Mouse (Mus musculus) cortical plate, adult 2 months (tissue): ENCODE data around the gene Olfr446. TPM values are rescaled to one million over a fixed set of nuclear protein-coding genes. Genes with fewer than 3 reads are reported as not detected.

Experiments used
- H3K27ac ChIP-seq: fragments of 200-500 bp; 2 replicates; pipeline ENCODE4 v1.5.1; 2012; ENCODE audit warnings: low read length, control low read depth, inconsistent platforms; ENCODE audit not compliant: insufficient read depth
- H3K4me1 ChIP-seq: fragments of 200-500 bp; 2 replicates; pipeline ENCODE4 v1.6.1; 2011; ENCODE audit warnings: low read length; ENCODE audit not compliant: control insufficient read depth, insufficient read depth
- H3K4me3 ChIP-seq: fragments of 200-500 bp; 2 replicates; pipeline ENCODE4 v1.5.1; 2011; ENCODE audit warnings: mild to moderate bottlenecking, low read length, control low read depth; ENCODE audit not compliant: insufficient read depth
- CTCF ChIP-seq: fragments of 200-500 bp; IDR thresholded peaks from 2 replicates; pipeline ENCODE4 v1.5.1; 2011; ENCODE audit warnings: mild to moderate bottlenecking, control low read depth, low read length; ENCODE audit not compliant: insufficient read depth; ENCODE audit errors: extremely low read depth
- POLR2A ChIP-seq: fragments of 200-500 bp; IDR thresholded peaks from 2 replicates; pipeline ENCODE4 v1.6.1; 2011; ENCODE audit warnings: mild to moderate bottlenecking, low read length, control low read depth; ENCODE audit not compliant: insufficient read depth; ENCODE audit errors: extremely low read depth
- polyA plus RNA-seq: library from polyadenylated mRNA; depleted of rRNA; stranded (reverse); fragments of >200 nt; gene quantifications from 2 replicates; pipeline ENCODE4 v1.2.3, GENCODE M21; 2012; rRNA removed

Gene Olfr446
- not detected in 2 replicates for polyA plus RNA-seq

DNA sequence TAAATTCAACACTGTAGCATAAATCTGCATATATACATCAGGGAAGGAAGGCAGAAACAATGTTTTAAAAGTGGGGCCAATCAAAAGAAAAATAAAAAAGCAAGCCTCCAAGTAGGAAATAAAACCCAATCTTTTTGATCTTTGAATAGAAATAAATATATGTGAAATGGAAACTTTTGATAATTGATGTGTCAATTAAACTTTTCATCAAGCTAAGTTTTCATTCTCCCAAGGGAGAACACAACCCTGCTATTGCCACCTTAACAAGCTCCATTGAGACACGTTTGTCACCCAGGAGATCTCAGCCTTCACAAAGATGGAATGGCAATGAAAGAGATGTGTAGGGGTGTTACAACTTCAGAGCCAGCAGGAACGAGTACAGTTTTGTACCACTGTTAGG lies at the start of gene Olfr446:
TSS of gene Olfr446 (plus strand) at position 301 of the 400 bp plus-strand sequence.
- Histone ChIP-seq H3K4me1 (no peaks in the 10 kb centered on the region), H3K27ac (no peak within 1 kb of the TSS), H3K4me3 (no peak within 1 kb of the TSS)
- TF ChIP-seq POLR2A (no peak), CTCF (no peak)

- TF ChIP-seq POLR2A (no peak), CTCF (no peak)
- no peak overlapping the region for H3K4me3 ChIP-seq
Measured at GRCm38 (mm10) chr6:42876323-42876722, 44.9 kb upstream of the Olfr446 start.

GRCm38 (mm10) chr6:42890141-42890540 lies 31.0 kb upstream of the Olfr446 start, which contains the start of gene Olfr448:
Olfr448 (plus strand) TSS chr6:42890441.
- TF ChIP-seq CTCF (no peak), POLR2A (no peak)
- Histone ChIP-seq H3K4me1 (no peaks in the 10 kb centered on the region), H3K4me3 (no peak within 1 kb of the TSS), H3K27ac (no peak within 1 kb of the TSS)

More at GRCm38 (mm10) chr6:42876323-42876722, 44.9 kb upstream of the Olfr446 start:
- Histone ChIP-seq H3K27ac (no peak overlapping the region), H3K4me1 (no peaks in the 10 kb centered on the region)

DNA sequence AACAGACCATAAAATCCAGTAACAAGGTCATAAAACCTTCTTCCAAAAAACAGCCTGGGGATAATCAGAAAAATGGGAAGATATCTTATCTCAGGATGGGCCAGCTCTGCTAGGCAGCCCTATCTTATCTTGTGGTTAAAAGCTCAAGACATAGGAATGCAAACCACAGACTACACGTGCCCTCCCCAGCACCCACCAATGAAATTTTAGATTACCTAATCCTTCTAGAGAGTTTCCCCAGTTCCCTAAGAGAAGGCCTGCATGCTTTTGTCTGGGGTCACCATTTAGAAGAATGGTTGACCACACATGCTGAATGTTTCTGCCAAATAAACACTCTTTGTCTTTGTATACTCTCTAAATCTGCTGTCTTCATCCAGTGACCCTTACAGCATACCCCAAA lies 20.8 kb upstream of the Olfr446 start:
- TF ChIP-seq POLR2A (no peak), CTCF (no peak)
- H3K4me1 ChIP-seq = no peaks in the 10 kb centered on the region
- no peak overlapping the region for H3K27ac ChIP-seq
- H3K4me3 ChIP-seq = no peak overlapping the region

DNA sequence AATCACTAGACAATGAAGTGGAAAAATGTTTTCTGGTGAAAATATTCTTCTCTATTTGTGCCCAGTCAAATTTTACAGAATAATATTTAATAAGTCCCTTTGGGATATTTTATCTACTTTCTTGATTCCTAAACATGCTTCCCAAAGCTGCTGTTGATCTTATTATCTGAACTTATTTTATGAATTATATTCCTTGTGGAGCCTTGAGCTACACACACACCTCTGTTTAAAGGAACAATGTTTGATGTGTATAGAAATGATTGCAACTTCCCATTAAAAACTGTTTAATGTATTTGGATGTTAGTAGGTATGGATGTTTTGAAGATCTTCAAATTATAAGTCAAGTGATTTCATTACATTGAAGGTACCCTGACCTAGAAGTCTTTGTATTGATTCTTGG lies 12.6 kb upstream of the Olfr446 start, which contains the start of gene Olfr447:
TSS of gene Olfr447 (plus strand) at position 301 of the 400 bp plus-strand sequence.
- Histone ChIP-seq H3K27ac (no peak within 1 kb of the TSS), H3K4me3 (no peak within 1 kb of the TSS), H3K4me1 (no peaks in the 10 kb centered on the region)
- TF ChIP-seq CTCF (no peak), POLR2A (no peak)

GRCm38 (mm10) chr6:42948767-42949166 lies 27.6 kb downstream of the Olfr446 start, which contains the start of gene Olfr444:
Olfr444 (plus strand) TSS chr6:42949067.
- H3K4me3 ChIP-seq = no peak within 1 kb of the TSS
- H3K27ac ChIP-seq = no peak within 1 kb of the TSS
- H3K4me1 ChIP-seq = no peaks in the 10 kb centered on the region
- no peak for TF ChIP-seq CTCF
- TF ChIP-seq POLR2A = no peak

GRCm38 (mm10) chr6:42980377-42980776 lies 59.2 kb downstream of the Olfr446 start:
- H3K4me3 ChIP-seq = no peak overlapping the region
- no peak overlapping the region for H3K27ac ChIP-seq
- TF ChIP-seq POLR2A = no peak
- TF ChIP-seq CTCF = no peak

More at GRCm38 (mm10) chr6:42980377-42980776, 59.2 kb downstream of the Olfr446 start:
- H3K4me1 ChIP-seq = no peaks in the 10 kb centered on the region

Other genes starting within 250 kb of the Olfr446 start
- gene Tcaf1, start 211.3 kb upstream of the Olfr446 start, polyA plus RNA-seq = 97.4 and 104 TPM in 2 replicates
- gene Olfr453, start 182.0 kb upstream of the Olfr446 start, polyA plus RNA-seq = not detected in 2 replicates
- not detected in 2 replicates for gene Olfr38, start 165.0 kb upstream of the Olfr446 start, polyA plus RNA-seq
- not detected in 2 replicates for gene Olfr452, start 136.3 kb upstream of the Olfr446 start, polyA plus RNA-seq
- not detected in 2 replicates for gene Olfr450, start 109.4 kb upstream of the Olfr446 start, polyA plus RNA-seq
- gene Olfr449, start 87.0 kb upstream of the Olfr446 start, polyA plus RNA-seq = not detected in 2 replicates
- not detected in 2 replicates for gene Olfr448, start 30.9 kb upstream of the Olfr446 start, polyA plus RNA-seq
- gene Olfr447, start 12.5 kb upstream of the Olfr446 start, polyA plus RNA-seq = not detected in 2 replicates
- not detected in 2 replicates for gene Olfr444, start 27.7 kb downstream of the Olfr446 start, polyA plus RNA-seq
- not detected in 2 replicates for gene Olfr441, start 185.0 kb downstream of the Olfr446 start, polyA plus RNA-seq
- not detected in 2 replicates for gene Olfr237-ps1, start 225.2 kb downstream of the Olfr446 start, polyA plus RNA-seq
- not detected in 2 replicates for gene Olfr437, start 241.9 kb downstream of the Olfr446 start, polyA plus RNA-seq